Mouse (Mus musculus) midbrain, embryonic 15.5 days (tissue): ENCODE results near the gene Mob3b. TPM values are rescaled to one million over a fixed set of nuclear protein-coding genes. Genes with fewer than 3 reads are reported as not detected.

Source experiments
- ATAC-seq: fragments of 200-750 bp; cut with Nextera tagmentation; replicated peaks from 2 replicates; pipeline ENCODE4 v1.8.0; 2017; ENCODE audit warnings: moderate TSS enrichment
- H3K27ac ChIP-seq: fragments of 300-500 bp; sonication (generic); 2 replicates; pipeline ENCODE4 v1.5.1; 2015; ENCODE audit warnings: mild to moderate bottlenecking, inconsistent platforms
- H3K27me3 ChIP-seq: fragments of 300-500 bp; sonication (generic); replicated peaks from 2 replicates; pipeline ENCODE4 v1.6.1; 2015; ENCODE audit warnings: inconsistent platforms
- H3K36me3 ChIP-seq: fragments of 300-500 bp; sonication (generic); replicated peaks from 2 replicates; pipeline ENCODE4 v1.6.1; 2015; ENCODE audit warnings: inconsistent platforms
- H3K4me1 ChIP-seq: fragments of 300-500 bp; sonication (generic); 2 replicates; pipeline ENCODE4 v1.6.1; 2015; ENCODE audit warnings: inconsistent platforms
- H3K4me2 ChIP-seq: fragments of 300-500 bp; sonication (generic); 2 replicates; pipeline ENCODE4 v1.6.1; 2015; ENCODE audit warnings: inconsistent platforms, mild to moderate bottlenecking, moderate library complexity
- H3K4me3 ChIP-seq: fragments of 300-500 bp; sonication (generic); 2 replicates; pipeline ENCODE4 v1.5.1; 2015; ENCODE audit warnings: mild to moderate bottlenecking, inconsistent platforms
- H3K9ac ChIP-seq: fragments of 300-500 bp; sonication (generic); 2 replicates; pipeline ENCODE4 v1.6.1; 2015; ENCODE audit warnings: mild to moderate bottlenecking, inconsistent platforms
- H3K9me3 ChIP-seq: fragments of 300-500 bp; sonication (generic); 2 replicates; pipeline ENCODE4 v1.6.1; 2016; ENCODE audit warnings: inconsistent platforms
- WGBS: fragments of 180-500 bp; shearing (Covaris S2); methylation state at CpG from one replicate; pipeline ENCODE4 v1.1.7; 2015; ENCODE audit warnings: mixed read lengths; 5-methylcytosine and 5-hydroxymethylcytosine counted together
- polyA plus RNA-seq: library from polyadenylated mRNA; unstranded; fragments of >200 nt; fragmentation: Nextera tagmentation; extraction: Ambion mirVana; gene quantifications from 2 replicates; pipeline ENCODE4 v1.2.1, GENCODE M21; 2015

Gene Mob3b
- polyA plus RNA-seq, 1 experiment from 2014 or later: 5.6 TPM

- Histone ChIP-seq H3K4me2 (no peak overlapping the region), H3K27ac (no peak overlapping the region), H3K9me3 (no peaks in the 10 kb centered on the region), H3K27me3 (no peaks in the 10 kb centered on the region), H3K4me3 (no peak overlapping the region), H3K4me1 (no peaks in the 10 kb centered on the region), H3K36me3 (no peaks in the 10 kb centered on the region), H3K9ac (no peak overlapping the region)
- WGBS: 97% methylated on average over 6 of the region's 6 CpGs
- no peak for ATAC-seq
Measured at GRCm38 (mm10) chr4:35080285-35080684, 77.0 kb downstream of the Mob3b start.

- no peak for ATAC-seq
- no peak overlapping the region for H3K9ac ChIP-seq
- H3K27me3 ChIP-seq: no peaks in the 10 kb centered on the region
- 69% methylated on average over 4 of the region's 4 CpGs for WGBS
- H3K4me1 ChIP-seq: peaks cover 4% of the 10 kb centered on the region; the same call in 1 of the 2 replicates
- no peaks in the 10 kb centered on the region for H3K9me3 ChIP-seq
- no peaks in the 10 kb centered on the region for H3K36me3 ChIP-seq
- H3K4me2 ChIP-seq: no peak overlapping the region
- H3K4me3 ChIP-seq: no peak overlapping the region
- no peak overlapping the region for H3K27ac ChIP-seq
Measured at GRCm38 (mm10) chr4:35068739-35069138, 88.5 kb downstream of the Mob3b start.

GRCm38 (mm10) chr4:35066163-35066562 is 91.1 kb downstream of the Mob3b start:
- no peak overlapping the region for H3K4me3 ChIP-seq
- 67% methylated on average over 4 of the region's 4 CpGs for WGBS

GRCm38 (mm10) chr4:35065075-35065838 is 92.0 kb downstream of the Mob3b start:
- no peaks in the 10 kb centered on the region for H3K9me3 ChIP-seq
- H3K4me2 ChIP-seq: no peak overlapping the region
- no peak overlapping the region for H3K27ac ChIP-seq
- H3K36me3 ChIP-seq: no peaks in the 10 kb centered on the region
- H3K9ac ChIP-seq: no peak overlapping the region
- peak; percentile 50; the same call in 1 of the 2 replicates for ATAC-seq
- H3K4me1 ChIP-seq: peaks cover 4% of the 10 kb centered on the region; the same call in 1 of the 2 replicates
- H3K4me3 ChIP-seq: no peak overlapping the region
- no peaks in the 10 kb centered on the region for H3K27me3 ChIP-seq
- 45% methylated on average over 15 of the region's 15 CpGs for WGBS

More at GRCm38 (mm10) chr4:35066163-35066562, 91.1 kb downstream of the Mob3b start:
- Histone ChIP-seq H3K4me2 (no peak overlapping the region), H3K27me3 (no peaks in the 10 kb centered on the region), H3K36me3 (no peaks in the 10 kb centered on the region), H3K4me1 (peaks cover 4% of the 10 kb centered on the region; the same call in 1 of the 2 replicates), H3K9ac (no peak overlapping the region), H3K27ac (no peak overlapping the region), H3K9me3 (no peaks in the 10 kb centered on the region)
- no peak for ATAC-seq

GRCm38 (mm10) chr4:35063146-35063719 is 94.1 kb downstream of the Mob3b start:
- Histone ChIP-seq H3K27me3 (no peaks in the 10 kb centered on the region), H3K36me3 (no peaks in the 10 kb centered on the region), H3K27ac (no peak overlapping the region), H3K4me2 (no peak overlapping the region), H3K4me1 (peaks cover 4% of the 10 kb centered on the region; the same call in 1 of the 2 replicates), H3K9ac (no peak overlapping the region), H3K9me3 (no peaks in the 10 kb centered on the region), H3K4me3 (no peak overlapping the region)
- no peak for ATAC-seq
- WGBS: 71% methylated on average over 7 of the region's 7 CpGs

- Histone ChIP-seq H3K27ac (no peak overlapping the region), H3K4me2 (no peak overlapping the region), H3K27me3 (no peaks in the 10 kb centered on the region), H3K36me3 (no peaks in the 10 kb centered on the region), H3K4me1 (peaks cover 2% of the 10 kb centered on the region; the same call in 1 of the 2 replicates), H3K9ac (no peak overlapping the region), H3K9me3 (no peaks in the 10 kb centered on the region), H3K4me3 (no peak overlapping the region)
- no peak for ATAC-seq
- WGBS: 93% methylated on average over 1 of the region's 1 CpGs
Measured at GRCm38 (mm10) chr4:35060964-35061363, 96.3 kb downstream of the Mob3b start.

- Histone ChIP-seq H3K4me3 (no peak overlapping the region), H3K9ac (no peak overlapping the region), H3K27me3 (no peaks in the 10 kb centered on the region), H3K4me2 (no peak overlapping the region), H3K27ac (no peak overlapping the region), H3K36me3 (no peaks in the 10 kb centered on the region), H3K9me3 (no peaks in the 10 kb centered on the region), H3K4me1 (no peaks in the 10 kb centered on the region; the same call in 1 of the 2 replicates)
- 87% methylated on average over 3 of the region's 3 CpGs for WGBS
- no peak for ATAC-seq
Measured at GRCm38 (mm10) chr4:35060401-35060800, 96.9 kb downstream of the Mob3b start.

GRCm38 (mm10) chr4:35054362-35054761 is 102.9 kb downstream of the Mob3b start:
- Histone ChIP-seq H3K27me3 (no peaks in the 10 kb centered on the region), H3K36me3 (no peaks in the 10 kb centered on the region), H3K27ac (no peak overlapping the region), H3K9ac (no peak overlapping the region), H3K4me3 (no peak overlapping the region), H3K4me2 (no peak overlapping the region), H3K4me1 (no peaks in the 10 kb centered on the region), H3K9me3 (no peaks in the 10 kb centered on the region)
- WGBS: 91% methylated on average over 2 of the region's 2 CpGs
- ATAC-seq: no peak

GRCm38 (mm10) chr4:35052174-35052942 is 104.9 kb downstream of the Mob3b start:
- Histone ChIP-seq H3K36me3 (no peaks in the 10 kb centered on the region), H3K27me3 (no peaks in the 10 kb centered on the region), H3K9ac (no peak overlapping the region), H3K27ac (no peak overlapping the region), H3K9me3 (no peaks in the 10 kb centered on the region), H3K4me2 (no peak overlapping the region), H3K4me3 (no peak overlapping the region), H3K4me1 (no peaks in the 10 kb centered on the region)
- no peak for ATAC-seq
- 90% methylated on average over 6 of the region's 6 CpGs for WGBS

- H3K27ac ChIP-seq: no peak overlapping the region
- H3K4me2 ChIP-seq: no peak overlapping the region
- H3K4me1 ChIP-seq: no peaks in the 10 kb centered on the region
- no peak overlapping the region for H3K9ac ChIP-seq
- no peaks in the 10 kb centered on the region for H3K9me3 ChIP-seq
- no peak for ATAC-seq
- no peak overlapping the region for H3K4me3 ChIP-seq
- H3K36me3 ChIP-seq: no peaks in the 10 kb centered on the region
- no peaks in the 10 kb centered on the region for H3K27me3 ChIP-seq
- 75% methylated on average over 7 of the region's 7 CpGs for WGBS
Measured at GRCm38 (mm10) chr4:35051152-35051551, 106.1 kb downstream of the Mob3b start.

- H3K4me2 ChIP-seq: no peak overlapping the region
- H3K9me3 ChIP-seq: no peaks in the 10 kb centered on the region
- 75% methylated on average over 5 of the region's 5 CpGs for WGBS
- H3K36me3 ChIP-seq: no peaks in the 10 kb centered on the region
- H3K27me3 ChIP-seq: no peaks in the 10 kb centered on the region
- ATAC-seq: no peak
- no peaks in the 10 kb centered on the region for H3K4me1 ChIP-seq
- no peak overlapping the region for H3K9ac ChIP-seq
- no peak overlapping the region for H3K27ac ChIP-seq
- no peak overlapping the region for H3K4me3 ChIP-seq
Measured at GRCm38 (mm10) chr4:35049742-35050058, 107.6 kb downstream of the Mob3b start.

GRCm38 (mm10) chr4:35049036-35049741 is 108.1 kb downstream of the Mob3b start:
- H3K27ac ChIP-seq: no peak overlapping the region
- H3K36me3 ChIP-seq: no peaks in the 10 kb centered on the region
- H3K27me3 ChIP-seq: no peaks in the 10 kb centered on the region
- no peak overlapping the region for H3K4me3 ChIP-seq
- H3K4me2 ChIP-seq: no peak overlapping the region
- ATAC-seq: no peak
- WGBS: 60% methylated on average over 9 of the region's 9 CpGs
- no peak overlapping the region for H3K9ac ChIP-seq
- H3K9me3 ChIP-seq: no peaks in the 10 kb centered on the region
- H3K4me1 ChIP-seq: no peaks in the 10 kb centered on the region
